Mouse (Mus musculus): Measurements from ENCODE around the gene Dhps.
"Not testable (repeated sequence)": the region's sequence is repeated elsewhere in the genome, so short reads cannot be mapped to it uniquely, and the experiment has no call there.

DNA sequence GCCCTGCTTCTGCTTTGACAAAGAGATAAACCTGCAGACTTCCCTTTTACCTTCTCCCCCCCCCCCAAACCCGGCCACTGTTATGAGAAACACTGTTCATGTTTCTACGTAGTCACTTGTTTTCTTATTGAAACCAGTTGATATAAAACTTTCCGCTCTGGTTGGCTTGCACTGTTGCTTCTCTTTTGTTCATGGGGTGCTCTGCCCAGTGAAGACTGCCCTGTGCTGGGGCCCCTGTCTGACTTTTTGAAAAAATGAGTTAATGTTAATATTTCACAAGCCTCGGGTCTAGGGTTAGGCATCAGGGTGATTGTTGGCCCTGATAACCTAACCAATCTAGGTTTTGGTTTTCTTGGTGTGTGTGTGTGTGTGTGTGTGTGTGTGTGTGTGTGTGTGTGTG is 10.6 kb downstream of the Dhps start:
- not testable (repeated sequence) for TF ChIP-seq POLR2A (IDR thresholded peaks at IDR 0.05; ENCODE audit: borderline replicate concordance, insufficient read depth, low read length); CTCF (IDR thresholded peaks at IDR 0.05; ENCODE audit: borderline replicate concordance, insufficient read depth, low read depth, low read length)

All from cerebellum, adult 2 months (tissue).